Mouse (Mus musculus) heart, postnatal 14 days (tissue): ENCODE results near the gene Gcm2. TPM values are rescaled to one million over a fixed set of nuclear protein-coding genes. Genes with fewer than 3 reads are reported as not detected.
A peak's percentile ranks its signal among the peaks of the same experiment; 100 is the strongest.

ENCODE experiments used
- DNase-seq, 2 experiments: peaks; one replicate each; pipeline ENCODE4 v3.0.0; 2021 to 2022
- intact Hi-C: fragments of 180-260 bp; cut with DNase I; formaldehyde crosslinking; loops from one replicate; pipeline ENCODE4 v1.15.1; 2025
- total RNA-seq, 2 experiments: library from RNA; stranded (reverse); gene quantifications; 2 replicates each; pipeline ENCODE4 v1.2.3; 2021

The Gcm2 gene
- total RNA-seq, 2 experiments from 2014 or later: not detected

- DNase-seq: no peak
- intact Hi-C loops: no loop called here
These were observed 26.3 kb downstream of the Gcm2 start for GRCm38 (mm10) chr13:41084521-41084920.

- DNase-seq: no peak
- intact Hi-C loops: no loop called here
These were observed 30.1 kb downstream of the Gcm2 start for GRCm38 (mm10) chr13:41080700-41081099.

GRCm38 (mm10) chr13:41079859-41080258 is 31.0 kb downstream of the Gcm2 start:
- intact Hi-C loops: no loop called here
- no peak for DNase-seq

GRCm38 (mm10) chr13:41079421-41079780 is 31.4 kb downstream of the Gcm2 start, which contains the start of gene Mak:
Mak (minus strand) TSS chr13:41079706.
- intact Hi-C loops: no loop called here
- DNase-seq: peak; percentile 22 to 28

- intact Hi-C loops: no loop called here
- no peak for DNase-seq
These were observed 32.0 kb downstream of the Gcm2 start for GRCm38 (mm10) chr13:41078690-41079420.

GRCm38 (mm10) chr13:41077921-41078320 is 32.9 kb downstream of the Gcm2 start:
- intact Hi-C loops: no loop called here
- DNase-seq: no peak

- DNase-seq: no peak
- intact Hi-C loops: no loop called here
These were observed 37.0 kb downstream of the Gcm2 start for GRCm38 (mm10) chr13:41073819-41074218.

GRCm38 (mm10) chr13:41071617-41072016 is 39.2 kb downstream of the Gcm2 start:
- no peak for DNase-seq
- intact Hi-C loops: no loop called here

- DNase-seq: no peak
- intact Hi-C loops: no loop called here
These were observed 43.2 kb downstream of the Gcm2 start for GRCm38 (mm10) chr13:41067618-41068017.

GRCm38 (mm10) chr13:41051965-41052364 is 58.9 kb downstream of the Gcm2 start:
- intact Hi-C loops: no loop called here
- DNase-seq: no peak

Other genes starting within 250 kb of the Gcm2 start
- gene Pak1ip1, start 110.0 kb downstream of the Gcm2 start, total RNA-seq: 10 to 100 TPM; 25.4 to 25.8 TPM
- 100 to 1,000 TPM; 175 to 198 TPM for gene Tmem14c, start 94.7 kb downstream of the Gcm2 start, total RNA-seq
- under 1 TPM in 1 of 2 experiments, not detected in 1; 0.19 TPM for gene Mak, start 31.3 kb downstream of the Gcm2 start, total RNA-seq
- not detected for gene Sycp2l, start 3.3 kb upstream of the Gcm2 start, total RNA-seq
- under 1 TPM; 0.19 to 0.37 TPM for gene Elovl2, start 109.4 kb upstream of the Gcm2 start, total RNA-seq
- 10 to 100 TPM; 22.5 to 22.7 TPM for gene Smim13, start 138.8 kb upstream of the Gcm2 start, total RNA-seq
- gene Gm17364, start 162.9 kb upstream of the Gcm2 start, total RNA-seq: not detected